Mouse (Mus musculus) heart, adult 9 months (tissue): ENCODE data around the gene Olfr1389.
A peak's percentile ranks its signal among the peaks of the same experiment; 100 is the strongest.
"Not testable (repeated sequence)": the region's sequence is repeated elsewhere in the genome, so short reads cannot be mapped to it uniquely, and the experiment has no call there.

Experiments used
- DNase-seq, 2 experiments: peaks; one replicate each; pipeline ENCODE4 v3.0.0; 2022; ENCODE audit warnings: low spot score in 2 of 2

Gene Olfr1389

DNA sequence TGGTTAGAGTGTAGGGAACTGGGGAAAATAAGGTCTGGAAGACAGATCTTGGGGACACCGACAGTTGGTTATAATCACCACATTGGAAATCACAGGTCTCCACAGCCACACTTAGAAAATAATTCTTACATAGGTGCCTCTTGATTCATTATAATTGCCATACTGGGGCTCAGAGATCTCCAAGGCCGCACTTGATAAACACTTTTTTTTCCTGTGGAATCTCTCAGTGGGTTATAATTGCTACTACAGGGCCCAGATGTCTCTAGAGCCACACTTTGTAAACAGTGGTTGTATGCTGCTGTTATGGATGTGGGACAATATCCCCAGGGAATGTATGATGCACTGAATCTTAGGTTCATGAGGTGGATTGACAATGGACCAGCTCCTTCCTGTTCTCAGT is at the start of gene Olfr1389:
Gene Olfr1389 (plus strand): TSS at position 301 of the 400 bp plus-strand sequence.
- DNase-seq, result no peak

DNA sequence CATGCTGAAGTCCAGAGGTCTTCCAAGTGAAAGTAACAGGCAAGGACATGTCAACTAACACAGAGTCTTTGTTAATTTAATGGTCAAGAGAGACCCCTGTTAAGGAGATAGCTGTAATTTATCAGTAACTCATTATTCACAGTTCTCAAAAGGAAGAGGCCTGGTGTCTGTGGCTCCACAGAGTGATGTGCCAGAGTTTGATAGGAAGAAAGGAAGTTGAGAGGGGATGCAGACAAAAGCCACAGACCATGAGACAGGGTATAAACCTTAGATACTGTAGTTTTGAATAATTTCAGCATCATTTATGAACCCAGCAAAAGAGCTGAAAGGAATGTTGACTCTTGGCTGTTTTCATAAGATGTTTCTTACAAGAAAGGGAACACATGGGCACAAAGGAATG is 39.7 kb upstream of the Olfr1389 start:
- DNase-seq, result no peak

DNA sequence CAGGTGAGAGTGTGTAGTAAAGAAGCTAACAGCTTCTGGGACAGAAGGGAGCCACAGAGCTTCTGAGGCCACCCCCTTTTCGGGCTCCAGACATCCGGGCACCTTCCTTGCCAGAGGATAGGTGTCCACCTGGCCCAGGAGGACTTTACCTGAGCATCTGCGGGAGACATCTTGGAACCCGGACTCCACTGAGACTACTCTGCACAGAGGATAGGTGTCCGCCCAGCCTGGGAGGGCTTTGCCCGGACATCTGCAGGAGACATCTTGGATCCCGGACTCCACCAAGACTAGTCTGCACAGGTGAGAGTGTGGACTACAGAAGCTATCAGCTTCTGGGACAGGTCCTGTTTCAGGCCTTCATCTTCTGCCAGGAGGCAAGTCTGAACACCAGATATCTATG is 36.7 kb upstream of the Olfr1389 start:
- DNase-seq, result not testable (repeated sequence)

DNA sequence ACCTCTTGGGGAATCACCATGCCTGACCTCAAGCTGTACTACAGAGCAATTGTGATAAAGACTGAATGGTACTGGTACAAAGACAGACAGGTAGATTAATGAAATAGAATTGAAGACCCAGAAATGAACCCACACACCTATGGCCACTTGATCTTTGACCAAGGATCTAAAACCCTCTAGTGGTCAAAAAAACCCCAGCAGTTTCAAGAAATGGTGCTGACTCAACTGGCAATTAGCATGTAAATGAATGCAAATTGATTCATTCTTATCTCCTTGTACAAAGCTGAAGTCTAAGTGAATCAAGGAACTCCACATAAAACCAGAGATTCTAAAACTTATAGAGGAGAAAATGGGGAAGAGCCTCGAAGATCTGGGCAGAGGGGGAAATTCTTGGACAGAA is 30.2 kb upstream of the Olfr1389 start:
- DNase-seq, result not testable (repeated sequence)

DNA sequence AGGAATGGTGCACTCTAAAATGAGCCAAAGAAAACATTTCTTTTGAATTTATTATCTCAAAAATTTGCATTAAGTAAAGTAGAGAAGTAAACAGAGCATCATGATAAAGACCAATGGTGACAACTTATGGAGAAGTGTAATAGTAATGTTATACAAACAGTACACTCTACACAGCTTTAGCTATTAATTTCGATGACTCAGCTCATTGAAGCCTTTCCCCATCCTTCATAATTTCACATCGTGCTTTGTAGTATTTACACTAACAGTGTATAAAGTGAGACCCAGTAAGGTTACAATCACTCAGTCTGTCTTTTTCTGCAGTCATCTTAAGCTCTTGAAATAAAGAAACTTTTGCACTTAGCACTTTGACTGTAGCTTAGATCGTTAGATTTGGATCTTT is 16.1 kb upstream of the Olfr1389 start:
- DNase-seq, result no peak

DNA sequence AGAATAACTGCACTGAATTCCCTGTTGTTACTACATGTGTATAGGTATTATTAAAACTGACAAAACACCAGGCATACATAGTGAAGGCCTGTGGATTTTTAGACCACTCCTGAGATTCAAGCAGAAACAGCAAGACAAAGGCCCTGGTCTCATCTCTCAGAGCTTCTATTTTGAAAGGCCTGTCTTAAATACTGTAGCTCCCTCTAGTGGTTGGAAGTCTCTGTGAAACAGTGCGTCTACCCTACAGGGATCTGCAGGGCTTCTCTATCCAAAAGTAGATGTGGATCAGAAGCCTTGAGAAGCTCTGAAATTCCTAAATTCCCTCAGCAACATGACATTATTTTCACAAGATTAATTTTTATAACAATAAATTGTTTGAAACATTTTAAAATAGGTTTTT is 12.3 kb upstream of the Olfr1389 start:
- peak in 1 of 2 experiments; percentile 1 for DNase-seq

DNA sequence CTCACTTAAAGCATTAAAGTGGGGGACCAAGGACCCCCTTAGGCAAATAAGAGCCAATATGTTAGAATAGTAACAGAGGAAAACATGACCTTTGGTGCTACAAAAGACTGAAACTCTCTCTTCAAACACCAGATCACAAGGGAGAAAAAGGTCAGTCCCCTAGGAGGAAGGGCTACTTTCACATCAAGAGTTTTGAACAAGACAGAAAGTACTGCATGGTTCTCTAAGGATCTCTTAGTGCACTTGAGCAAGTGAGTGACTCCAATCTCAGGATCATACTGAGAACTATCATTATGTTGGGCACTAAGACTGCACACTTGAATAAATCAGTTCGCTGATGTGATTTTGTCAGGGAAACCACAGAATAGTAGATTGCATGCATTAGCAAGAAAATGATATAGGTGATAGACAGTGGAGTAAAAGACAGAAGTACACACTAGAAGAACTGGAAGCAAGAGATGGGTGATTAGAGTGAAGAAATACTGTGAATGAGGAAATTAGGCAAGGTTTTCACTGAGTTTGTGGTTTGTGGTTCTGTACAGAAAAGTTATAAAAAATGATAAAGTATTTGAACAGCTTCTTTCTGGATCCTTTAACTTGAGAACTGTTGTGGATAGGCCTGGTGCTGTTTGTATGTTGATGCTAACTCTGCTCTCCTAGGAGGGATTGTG is 2.5 kb downstream of the Olfr1389 start:
- DNase-seq, result no peak

DNA sequence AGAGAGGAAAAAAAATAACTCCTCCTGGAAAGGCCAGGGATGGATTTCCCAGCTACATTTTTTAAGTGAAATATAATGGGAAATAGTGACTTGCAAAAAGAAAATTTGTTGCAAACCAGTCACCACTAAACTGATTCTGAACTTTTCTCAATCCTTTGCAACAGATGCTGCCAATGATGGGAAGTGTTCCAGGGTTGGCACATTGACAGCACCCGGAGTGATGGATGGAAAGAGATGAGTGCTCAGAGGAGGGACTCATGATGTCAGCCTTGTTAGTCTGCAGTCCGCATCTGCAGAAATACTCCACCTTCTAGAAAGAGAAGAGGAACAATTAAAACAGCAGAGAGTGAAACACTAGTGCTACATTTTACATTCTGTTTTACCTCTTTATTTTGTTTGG is 6.8 kb downstream of the Olfr1389 start:
- DNase-seq, result no peak

DNA sequence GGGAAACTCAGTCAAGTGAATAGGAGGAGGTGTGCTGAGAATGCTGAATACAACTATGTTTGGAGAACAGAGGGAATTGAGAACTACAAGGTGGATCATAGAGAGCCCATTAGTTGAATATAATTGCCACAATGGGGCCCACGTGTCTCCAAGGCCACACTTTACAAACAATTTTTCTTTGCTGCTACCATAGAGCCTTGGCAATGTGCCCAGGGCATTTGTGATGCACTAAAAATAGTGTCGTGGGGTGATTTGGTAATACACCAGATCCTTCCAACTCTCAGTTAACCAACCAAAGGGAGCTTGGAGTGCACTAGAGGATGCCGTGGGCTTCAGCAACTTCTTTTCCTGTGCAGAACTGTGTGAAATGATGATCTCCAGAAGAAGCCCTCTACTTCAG is 13.5 kb downstream of the Olfr1389 start, which contains the start of gene Olfr1388:
Gene Olfr1388 (plus strand): TSS at position 214 of the 400 bp plus-strand sequence.
- DNase-seq, result peak in 1 of 2 experiments; percentile 31

DNA sequence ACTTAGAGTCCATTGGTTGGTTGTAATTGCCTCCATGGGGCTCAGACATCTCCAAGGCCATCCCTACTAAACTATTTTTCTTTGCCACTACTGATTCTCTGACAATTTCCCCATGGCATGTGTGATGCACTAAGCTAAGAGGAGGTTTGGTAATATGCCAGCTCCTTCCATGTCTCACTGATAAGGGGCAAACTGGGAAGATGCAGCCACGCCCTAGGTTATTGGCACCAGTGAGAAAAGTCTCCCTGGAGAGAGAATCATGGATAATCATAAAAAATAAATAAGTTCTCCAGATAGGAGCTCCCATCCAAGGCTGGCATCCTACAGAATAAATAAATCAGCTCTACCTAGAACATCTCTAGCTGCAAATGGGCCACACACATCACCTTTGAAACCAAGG is 32.2 kb downstream of the Olfr1389 start, which contains the start of gene Olfr1387:
Gene Olfr1387 (plus strand): TSS at position 301 of the 400 bp plus-strand sequence.
- no peak for DNase-seq

DNA sequence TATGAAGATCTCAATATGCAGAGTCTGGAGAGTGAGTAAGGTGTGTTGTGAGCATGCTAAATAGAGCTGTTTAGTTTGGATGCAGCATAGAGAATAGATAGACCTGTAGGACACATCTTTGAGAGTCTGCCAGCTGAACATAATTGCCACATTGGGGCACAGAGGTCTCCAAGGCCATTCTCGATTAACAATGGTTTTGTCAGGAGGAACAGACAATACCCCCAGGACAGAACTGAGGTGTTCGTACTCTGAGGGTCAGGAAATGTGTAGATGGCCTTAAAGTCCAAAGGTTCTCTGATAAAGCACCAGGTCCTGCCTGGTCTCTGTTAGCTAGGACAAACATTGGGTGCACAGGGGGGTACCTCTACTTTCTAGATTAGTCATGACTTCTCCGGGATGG is 41.9 kb downstream of the Olfr1389 start, which contains the start of gene Olfr1386:
Gene Olfr1386 (plus strand): TSS at position 301 of the 400 bp plus-strand sequence.
- DNase-seq, result not testable (repeated sequence)
